Comparison of ENCODE assay signal across 7 mouse cellular contexts in genomic region chr11:19019204-19020171, GRCm38 (mm10). TPM values are rescaled to one million over a fixed set of nuclear protein-coding genes. Genes with fewer than 3 reads are reported as not detected.
DNase-seq lines count a peak whose midpoint lies in the region; TF ChIP-seq lines count a peak whose summit lies in the region.

No protein-coding gene starts in this region.

- H3K27ac ChIP-seq in ES-Bruce4 (ENCODE audit: insufficient read depth, low read length) (no peak overlapping the region), macrophage (peak overlapping the region; percentile 44)
- H3K27ac ChIP-seq in heart, embryonic 10.5 days = peak overlapping the region; percentile 100

- H3K4me1 ChIP-seq in ES-Bruce4 (ENCODE audit: control insufficient read depth, insufficient read depth, low read length) = no peaks in the 10 kb centered on the region
- H3K4me1 ChIP-seq in heart, embryonic 10.5 days = peaks cover 25% of the 10 kb centered on the region

- no peak for TF ChIP-seq CTCF in ES-Bruce4 (IDR thresholded peaks at IDR 0.05; ENCODE audit: low read depth, low read length)

- H3K4me3 ChIP-seq in ES-Bruce4 (ENCODE audit: low read depth, low read length) (peak overlapping the region; percentile 79), macrophage (ENCODE audit: inconsistent target) (peak overlapping the region; percentile 62)
- peak overlapping the region; percentile 79 for H3K4me3 ChIP-seq in heart, embryonic 10.5 days

- TF ChIP-seq EP300 in ES-Bruce4 (IDR thresholded peaks at IDR 0.05; ENCODE audit: insufficient read depth, low read depth, low read length) = no peak

- H3K9ac ChIP-seq in ES-Bruce4 (ENCODE audit: low read depth, poor library complexity, severe bottlenecking) = peak overlapping the region; percentile 70

- WGBS in heart, embryonic 10.5 days = under 1% methylated on average over 67 of the region's 67 CpGs
- WGBS in macrophage (ENCODE audit: missing documents) = under 1% methylated on average over 60 of the region's 67 CpGs

- no peak for TF ChIP-seq POLR2A in ES-Bruce4 (IDR thresholded peaks at IDR 0.05; ENCODE audit: insufficient read depth, low read length)

- peak; percentile 82 for DNase-seq in Muller cell, postnatal 12 days (ENCODE audit: inconsistent ontology term)
- DNase-seq in embryo, embryonic 10.5 days (ENCODE audit: low spot score) = peak; percentile 79
- DNase-seq in heart, embryonic 10.5 days (ENCODE audit: low spot score) = peak; percentile 85
- DNase-seq in kidney, postnatal 14 days = peak; percentile 72
- peak; percentile 50 for DNase-seq in urinary bladder, postnatal 25 days (ENCODE audit: low spot score)

- H3K36me3 ChIP-seq in ES-Bruce4 (ENCODE audit: control insufficient read depth, insufficient read depth, low read length, poor library complexity, severe bottlenecking) (no peaks in the 10 kb centered on the region), macrophage (ENCODE audit: inconsistent target) (no peaks in the 10 kb centered on the region)
- peaks cover 12% of the 10 kb centered on the region for H3K36me3 ChIP-seq in heart, embryonic 10.5 days

- H3K9me3 ChIP-seq in ES-Bruce4 (replicated peaks; ENCODE audit: control insufficient read depth, insufficient read depth, low read length, poor library complexity, severe bottlenecking) = no peaks in the 10 kb centered on the region
- H3K9me3 ChIP-seq in heart, embryonic 10.5 days = no peaks in the 10 kb centered on the region

- peaks cover 36% of the 10 kb centered on the region for H3K27me3 ChIP-seq in ES-Bruce4 (ENCODE audit: control insufficient read depth, insufficient read depth, low read length, poor library complexity, severe bottlenecking)
- H3K27me3 ChIP-seq in heart, embryonic 10.5 days (ENCODE audit: insufficient read depth, poor library complexity, severe bottlenecking) = no peaks in the 10 kb centered on the region

- no peaks in the 10 kb centered on the region for H3K79me2 ChIP-seq in macrophage (ENCODE audit: inconsistent target)

RNA-seq across cellular contexts. Expression of gene Meis1, which starts 0.7 kb away (rescaled TPM):
- polyA plus RNA-seq in ES-Bruce4 (2011; ENCODE audit: insufficient read depth, insufficient read length, low read depth, missing spikeins) (2.1 and 2.3 TPM in 2 replicates), macrophage (2018) (1.9 to 2.8 TPM (median 2.1 TPM) in 3 replicates)
- polyA plus RNA-seq in heart, embryonic 10.5 days (2016; fragmentation: Nextera tagmentation; extraction: Ambion mirVana) = 111 and 139 TPM in 2 replicates
- total RNA-seq in macrophage (2018; cell fraction: chromatin; rRNA removed) = 10 to 100 TPM in 11 of 26 experiments, 1 to 10 TPM in 13, under 1 TPM in 2; 0.74 to 17.4 (median 8.3) TPM
- total RNA-seq in macrophage (2018; cell fraction: cytosol; rRNA removed) = 1 to 10 TPM in 24 of 26 experiments, under 1 TPM in 2; 0.65 to 4.1 (median 1.8) TPM
- 10 to 100 TPM in 5 of 26 experiments, 1 to 10 TPM in 21; 1.2 to 14.9 (median 4.6) TPM for total RNA-seq in macrophage (2018; cell fraction: nucleus; rRNA removed)

Comparison
In these comparisons a context has a peak if more than half of its experiments do, and no peak if none do; other contexts are left out.
1. RNA of gene Meis1, which starts 0.7 kb away (polyA plus RNA-seq): 111 to 139 TPM in heart, embryonic 10.5 days; 1.9 to 2.8 TPM in macrophage and 2.1 to 2.3 TPM in ES-Bruce4; every median in the first group is over 10 times any median in the second.
2. Peak in every context shown above with its lines, with median percentiles within 50 percentile points of each other: H3K4me3 ChIP-seq and DNase-seq.